Mouse (Mus musculus) brain, embryonic 14.5 days (tissue): ENCODE results near the gene Eif4g3. TPM values are rescaled to one million over a fixed set of nuclear protein-coding genes. Genes with fewer than 3 reads are reported as not detected.
A peak's percentile ranks its signal among the peaks of the same experiment; 100 is the strongest.

Experiments
- DNase-seq: peaks from one replicate; pipeline ENCODE4 v3.0.0-alpha.2; 2011; ENCODE audit warnings: low read depth
- CTCF ChIP-seq: fragments of 200-500 bp; IDR thresholded peaks from 2 replicates; pipeline ENCODE4 v1.5.1; 2012; ENCODE audit warnings: inconsistent platforms, mild to moderate bottlenecking, moderate library complexity, borderline replicate concordance; ENCODE audit not compliant: insufficient read depth, insufficient read length; ENCODE audit errors: extremely low read depth
- POLR2A ChIP-seq: fragments of 200-500 bp; IDR thresholded peaks from 2 replicates; pipeline ENCODE4 v1.6.1; 2012; ENCODE audit warnings: mild to moderate bottlenecking, inconsistent platforms, borderline replicate concordance; ENCODE audit not compliant: poor library complexity, insufficient read depth, insufficient read length, severe bottlenecking; ENCODE audit errors: extremely low read depth
- polyA plus RNA-seq: library from polyadenylated mRNA; depleted of rRNA; stranded (reverse); fragments of >200 nt; gene quantifications from 2 replicates; pipeline ENCODE4 v1.2.3, GENCODE M21; 2012; rRNA removed

Eif4g3 gene
- polyA plus RNA-seq, 1 experiment = 149 TPM

GRCm38 (mm10) chr4:138219331-138219730, 226.5 kb downstream of the Eif4g3 start:
- DNase-seq = no peak
- TF ChIP-seq POLR2A = no peak
- TF ChIP-seq CTCF = no peak

- TF ChIP-seq POLR2A (no peak), CTCF (no peak)
- no peak for DNase-seq
These were observed 227.9 kb downstream of the Eif4g3 start for GRCm38 (mm10) chr4:138220761-138221160.

- TF ChIP-seq CTCF (no peak), POLR2A (no peak)
- no peak for DNase-seq
These were observed 228.6 kb downstream of the Eif4g3 start for GRCm38 (mm10) chr4:138221406-138221805.

- TF ChIP-seq POLR2A (no peak), CTCF (no peak)
- no peak for DNase-seq
These were observed 229.6 kb downstream of the Eif4g3 start for GRCm38 (mm10) chr4:138222396-138222795.

- no peak for DNase-seq
- no peak for TF ChIP-seq POLR2A
- TF ChIP-seq CTCF = no peak
These were observed 230.8 kb downstream of the Eif4g3 start for GRCm38 (mm10) chr4:138223623-138224022.

GRCm38 (mm10) chr4:138246756-138247665, 254.2 kb downstream of the Eif4g3 start:
- no peak for TF ChIP-seq POLR2A
- no peak for TF ChIP-seq CTCF
- DNase-seq = peak; percentile 31

- DNase-seq = peak; percentile 92
These were observed 257.5 kb downstream of the Eif4g3 start, which contains the start of the genes Sh2d5 and Kif17 for GRCm38 (mm10) chr4:138250088-138250960. Gene Sh2d5 (plus strand): TSS chr4:138250403. Gene Kif17 (plus strand): TSS chr4:138250435.

GRCm38 (mm10) chr4:138251819-138252218, 259.0 kb downstream of the Eif4g3 start:
- peak; percentile 75 for DNase-seq
- TF ChIP-seq POLR2A = no peak
- peak; percentile 38; the same call in 1 of the 2 replicates for TF ChIP-seq CTCF

More at GRCm38 (mm10) chr4:138250088-138250960, 257.5 kb downstream of the Eif4g3 start, which contains the start of the genes Sh2d5 and Kif17:
- TF ChIP-seq POLR2A (no peak), CTCF (no peak)

- DNase-seq = no peak
- TF ChIP-seq CTCF (no peak), POLR2A (no peak)
These were observed 259.4 kb downstream of the Eif4g3 start for GRCm38 (mm10) chr4:138252231-138252630.

GRCm38 (mm10) chr4:138257116-138257687, 264.4 kb downstream of the Eif4g3 start:
- no peak for DNase-seq
- TF ChIP-seq POLR2A = no peak
- no peak for TF ChIP-seq CTCF

Other genes starting within 250 kb of the Eif4g3 start
- gene Alpl, start 196.6 kb upstream of the Eif4g3 start, polyA plus RNA-seq = 8.8 and 14.0 TPM in 2 replicates
- gene Ece1, start 130.8 kb upstream of the Eif4g3 start, polyA plus RNA-seq = 6.5 and 15.8 TPM in 2 replicates
- gene Hp1bp3, start 223.3 kb downstream of the Eif4g3 start, polyA plus RNA-seq = 197 and 200 TPM in 2 replicates